Mouse (Mus musculus): Measurements from ENCODE around the gene Gm28539.
"Not testable (repeated sequence)": the region's sequence is repeated elsewhere in the genome, so short reads cannot be mapped to it uniquely, and the experiment has no call there.

The Gm28539 gene

GRCm38 (mm10) chr16:18955070-18955469 lies 118.7 kb downstream of the Gm28539 start:
- DNase-seq (ENCODE audit: low spot score): no peak

GRCm38 (mm10) chr16:18963486-18963885 lies 127.1 kb downstream of the Gm28539 start:
- DNase-seq (ENCODE audit: low spot score): no peak

- DNase-seq (ENCODE audit: low spot score): no peak
Observed at GRCm38 (mm10) chr16:18969420-18970128, 133.2 kb downstream of the Gm28539 start.

DNA sequence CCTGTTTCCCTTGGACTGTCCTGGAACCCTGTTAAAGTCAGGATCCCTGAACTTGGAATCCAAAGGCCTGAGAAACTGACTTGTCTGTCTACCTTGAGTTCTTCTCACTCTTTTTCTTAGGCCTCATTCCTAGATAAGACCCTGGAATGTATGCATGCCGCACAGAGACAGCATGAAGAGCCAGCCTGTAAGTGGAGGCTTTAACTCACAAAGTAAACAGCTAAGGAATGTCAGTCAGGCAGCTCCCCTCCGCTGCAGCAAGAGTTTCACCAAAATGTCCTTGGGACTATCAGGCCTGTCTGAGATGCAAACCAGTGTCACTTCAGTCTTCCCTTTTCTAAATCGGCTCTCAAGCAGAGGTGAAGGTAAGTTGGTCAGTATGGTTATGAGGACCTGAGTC lies 134.5 kb downstream of the Gm28539 start:
- no peak for DNase-seq (ENCODE audit: low spot score)

DNA sequence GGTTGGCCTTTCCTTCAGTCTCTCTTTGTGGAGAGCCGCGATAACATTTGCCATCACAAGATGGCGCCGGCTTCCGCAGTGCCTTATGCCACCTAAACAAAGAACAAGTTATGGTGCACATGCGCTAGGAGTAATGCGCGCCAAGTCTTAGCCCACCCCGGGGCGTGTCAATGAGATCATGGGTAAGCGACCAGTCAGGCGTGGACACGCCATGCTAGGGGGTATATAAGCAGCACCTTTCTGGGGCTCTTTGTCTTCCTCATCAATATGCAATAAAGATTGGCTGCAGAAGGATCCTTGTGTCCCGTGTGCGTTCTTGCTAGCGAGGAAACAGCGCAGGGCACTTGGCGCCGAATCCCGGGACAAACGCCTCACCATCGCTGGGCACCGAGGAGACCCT lies 139.3 kb downstream of the Gm28539 start:
- not testable (repeated sequence) for DNase-seq (ENCODE audit: low spot score)

DNA sequence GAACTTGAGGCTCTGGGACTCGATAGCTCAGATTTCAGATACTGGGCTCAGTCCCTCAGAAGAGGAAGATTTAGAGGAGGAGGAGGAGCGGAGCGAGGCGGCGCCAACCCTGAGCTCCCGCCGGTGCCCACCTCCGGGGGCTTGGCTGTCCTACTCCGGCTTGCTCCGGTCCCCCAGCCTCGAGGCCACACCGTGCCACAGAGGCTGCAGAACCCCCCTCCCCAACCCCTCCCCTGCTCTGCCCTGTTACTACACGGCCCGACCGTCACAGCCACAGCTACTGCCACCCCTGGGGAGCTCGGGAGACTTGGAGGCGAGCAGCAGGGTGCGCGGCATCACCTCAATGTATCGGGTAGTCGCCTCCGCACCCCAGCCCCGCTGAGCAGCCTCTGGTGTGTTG lies 139.9 kb downstream of the Gm28539 start:
- no peak for DNase-seq (ENCODE audit: low spot score)

DNA sequence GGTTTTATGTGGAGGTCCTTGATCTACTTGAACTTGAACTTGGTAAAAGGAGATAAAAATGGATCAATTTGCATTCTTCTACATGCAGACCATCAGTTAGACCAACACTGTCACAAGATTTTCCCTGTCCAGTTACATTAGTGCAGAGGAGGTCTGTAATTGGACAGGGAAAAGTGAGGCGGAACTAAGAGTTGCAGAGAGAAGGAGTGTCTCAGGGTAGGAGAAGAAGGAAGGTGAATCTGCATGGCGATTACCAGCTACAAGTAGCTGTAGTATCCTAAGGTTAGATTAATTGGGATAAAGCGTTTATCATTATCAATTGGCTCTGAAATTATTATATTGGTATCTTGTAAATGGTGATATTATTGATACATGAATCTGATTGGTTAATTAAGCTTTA lies 150.0 kb downstream of the Gm28539 start:
- DNase-seq (ENCODE audit: low spot score): no peak

DNA sequence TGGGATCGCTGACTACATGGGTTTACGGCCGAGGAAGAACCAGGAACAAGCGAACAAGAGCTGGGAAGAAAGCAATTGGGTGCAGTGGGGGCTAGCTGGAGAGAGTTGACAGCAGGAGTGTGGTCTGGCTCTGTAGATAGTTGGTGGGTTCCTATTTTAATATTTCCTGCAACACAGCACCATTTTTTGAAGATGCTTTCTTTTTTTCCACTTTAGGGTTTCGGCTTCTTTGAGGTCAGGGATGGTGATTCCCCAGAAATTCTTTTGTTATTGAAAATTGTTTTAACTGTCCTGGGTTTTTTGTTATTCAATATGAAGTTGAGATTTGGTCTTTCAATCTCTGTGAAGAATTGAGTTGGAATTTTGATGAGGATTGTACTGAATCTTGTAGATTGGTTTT lies 150.5 kb downstream of the Gm28539 start:
- no peak for DNase-seq (ENCODE audit: low spot score)

- DNase-seq (ENCODE audit: low spot score): not testable (repeated sequence)
Observed at GRCm38 (mm10) chr16:19002610-19003389, 166.4 kb downstream of the Gm28539 start.

DNA sequence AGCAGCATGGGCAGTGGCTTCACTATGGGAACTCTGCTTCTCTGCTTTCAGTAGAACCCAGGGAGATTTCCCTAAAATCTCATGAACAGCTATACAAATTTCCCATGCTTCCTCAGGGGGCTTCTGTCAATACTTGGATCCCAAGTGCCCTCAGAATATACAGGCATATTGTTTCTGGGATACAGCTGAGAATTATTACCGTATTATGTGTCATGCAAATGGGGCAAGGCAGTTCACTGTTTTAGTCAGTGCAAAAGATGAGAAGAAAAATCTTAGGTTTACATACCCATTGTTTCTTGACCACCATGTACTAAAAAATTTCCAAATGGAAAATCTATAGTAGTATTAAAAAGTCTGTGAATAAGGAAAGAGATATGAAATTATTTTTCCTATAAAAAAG lies 167.4 kb downstream of the Gm28539 start:
- no peak for DNase-seq (ENCODE audit: low spot score)

- no peak for DNase-seq (ENCODE audit: low spot score)
Observed at GRCm38 (mm10) chr16:19005298-19005697, 168.9 kb downstream of the Gm28539 start.

Measured in urinary bladder, postnatal 10 days (tissue).